Mouse (Mus musculus): ENCODE measurements around the gene 4933427D14Rik.

- TF ChIP-seq CHD2 (IDR thresholded peaks at IDR 0.05; ENCODE audit: low read depth, low read length): no peak
- no peak for TF ChIP-seq ZNF384 (IDR thresholded peaks at IDR 0.05; ENCODE audit: low read depth, low read length)
- no peak for TF ChIP-seq HCFC1 (IDR thresholded peaks at IDR 0.05; ENCODE audit: borderline replicate concordance, insufficient read depth, low read length)
- no peak for TF ChIP-seq MAFK (IDR thresholded peaks at IDR 0.05; ENCODE audit: insufficient read depth, low read depth, low read length)
- no peak for TF ChIP-seq ZC3H11A (IDR thresholded peaks at IDR 0.05; ENCODE audit: borderline replicate concordance, low read depth, low read length)
Measured at GRCm38 (mm10) chr11:72207204-72207833, at the start of gene 4933427D14Rik, which contains the start of gene Txndc17.

All from ES-E14 (cell line).